Mouse (Mus musculus) MEL (cell line): ENCODE results near the gene Mcm3.

Experiments used
- BHLHE40 ChIP-seq: IDR thresholded peaks from 2 replicates; pipeline ENCODE4 v1.6.1; 2012; ENCODE audit warnings: low read depth, mild to moderate bottlenecking, inconsistent platforms, low read length, improper control_type of control experiment, borderline replicate concordance
- CHD2 ChIP-seq: IDR thresholded peaks from 2 replicates; pipeline ENCODE4 v1.6.1; 2011; ENCODE audit warnings: low read length, improper control_type of control experiment
- CTCF ChIP-seq, 3 experiments: IDR thresholded peaks in 2 of 3; conservative IDR thresholded peaks in 1 of 3; 2 replicates each; pipeline ENCODE4 v1.5.1; 2011 to 2012; ENCODE audit warnings: low read length in 3 of 3, low read depth in 2 of 3, mild to moderate bottlenecking in 2 of 3, improper control_type of control experiment in 1 of 3, inconsistent platforms in 1 of 3, mixed read lengths in 1 of 3, moderate library complexity in 1 of 3; ENCODE audit not compliant: control insufficient read depth in 1 of 3, insufficient read depth in 1 of 3, poor library complexity in 1 of 3, severe bottlenecking in 1 of 3
- EP300 ChIP-seq, 2 experiments: IDR thresholded peaks; 2 replicates each; pipeline ENCODE4 v1.6.1; 2011; ENCODE audit warnings: improper control_type of control experiment in 2 of 2, low read length in 2 of 2, low read depth in 1 of 2, mild to moderate bottlenecking in 1 of 2
- MAX ChIP-seq: IDR thresholded peaks from 2 replicates; pipeline ENCODE4 v1.6.1; 2011; ENCODE audit warnings: low read length, improper control_type of control experiment
- MEF2A ChIP-seq: IDR thresholded peaks from 2 replicates; pipeline ENCODE4 v1.6.1; 2014; ENCODE audit warnings: low read depth, mild to moderate bottlenecking, inconsistent platforms, low read length, improper control_type of control experiment; ENCODE audit not compliant: poor library complexity, insufficient replicate concordance, severe bottlenecking; ENCODE audit errors: extremely low read depth
- MXI1 ChIP-seq: IDR thresholded peaks from 2 replicates; pipeline ENCODE4 v1.6.1; 2011; ENCODE audit warnings: mild to moderate bottlenecking, low read depth, low read length, improper control_type of control experiment
- NELFE ChIP-seq: IDR thresholded peaks from 2 replicates; pipeline ENCODE4 v1.6.1; 2011; ENCODE audit warnings: low read depth, low read length, improper control_type of control experiment
- NRF1 ChIP-seq: IDR thresholded peaks from 2 replicates; pipeline ENCODE4 v1.6.1; 2014; ENCODE audit warnings: low read depth, mild to moderate bottlenecking, inconsistent platforms, low read length, improper control_type of control experiment, moderate library complexity; ENCODE audit not compliant: poor library complexity, insufficient read depth, severe bottlenecking
- POLR2A ChIP-seq, 2 experiments: IDR thresholded peaks; 2 replicates each; pipeline ENCODE4 v1.6.1; 2011 to 2012; ENCODE audit warnings: low read length in 2 of 2, mild to moderate bottlenecking in 2 of 2, control low read depth in 1 of 2, improper control_type of control experiment in 1 of 2, low read depth in 1 of 2, moderate library complexity in 1 of 2; ENCODE audit not compliant: control insufficient read depth in 1 of 2, insufficient read depth in 1 of 2, poor library complexity in 1 of 2
- POLR2AphosphoS2 ChIP-seq: IDR thresholded peaks from 2 replicates; pipeline ENCODE4 v1.6.1; 2011; ENCODE audit warnings: low read length, improper control_type of control experiment
- USF1 ChIP-seq: IDR thresholded peaks from 2 replicates; pipeline ENCODE4 v1.6.1; 2014; ENCODE audit warnings: low read depth, mild to moderate bottlenecking, inconsistent platforms, low read length, improper control_type of control experiment, moderate library complexity
- USF2 ChIP-seq, 2 experiments: IDR thresholded peaks; 2 replicates each; pipeline ENCODE4 v1.6.1; 2011 to 2012; ENCODE audit warnings: improper control_type of control experiment in 2 of 2, low read length in 2 of 2, borderline replicate concordance in 1 of 2, inconsistent platforms in 1 of 2, low read depth in 1 of 2, mild to moderate bottlenecking in 1 of 2; ENCODE audit not compliant: insufficient read depth in 1 of 2

DNA sequence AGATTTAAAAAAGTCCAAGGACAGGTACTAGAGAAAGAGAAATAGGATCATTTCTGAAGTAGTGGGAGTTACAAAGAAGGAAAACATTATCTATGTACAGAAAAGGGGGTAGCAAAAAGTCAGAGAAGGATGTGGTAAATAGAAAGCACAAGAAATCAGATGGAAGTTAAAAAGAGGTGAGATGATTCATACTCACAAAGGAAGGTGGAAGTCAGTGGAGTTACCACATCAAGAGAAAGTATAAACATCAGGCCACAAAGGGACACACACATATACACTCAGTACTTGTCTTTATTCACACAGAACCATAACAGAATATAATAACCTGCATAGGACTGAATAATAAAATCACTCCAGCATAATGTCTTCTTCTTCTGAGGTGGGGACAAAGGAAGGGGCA is 4.9 kb upstream of the Mcm3 start:
- TF ChIP-seq USF2 (IDR thresholded peaks at IDR 0.05; ENCODE audit: borderline replicate concordance in 1 of 2, insufficient read depth in 1 of 2, low read depth in 1 of 2, low read length in 2 of 2) (no peak), POLR2A (IDR thresholded peaks at IDR 0.05; ENCODE audit: control insufficient read depth in 1 of 2, insufficient read depth in 1 of 2, low read depth in 1 of 2, low read length in 2 of 2, poor library complexity in 1 of 2) (no peak), MAX (no peak), USF1 (no peak), CTCF (IDR thresholded peaks at IDR 0.05 in 2 of 3, conservative IDR thresholded peaks at IDR 0.05 in 1 of 3; ENCODE audit: control insufficient read depth in 1 of 3, insufficient read depth in 1 of 3, low read depth in 2 of 3, low read length in 3 of 3, poor library complexity in 1 of 3, severe bottlenecking in 1 of 3) (no peak), CHD2 (no peak), POLR2AphosphoS2 (no peak), EP300 (IDR thresholded peaks at IDR 0.05; ENCODE audit: low read depth in 1 of 2, low read length in 2 of 2) (no peak), NELFE (no peak), BHLHE40 (no peak), NRF1 (no peak), MXI1 (no peak), MEF2A (no peak)
